Mouse (Mus musculus): ENCODE measurements at regions not wholly inside any gene's neighbourhood (a gene's known extent, or its start where the extent isn't known, plus 50 kb on each side); places are given as distances from the start of the nearest gene placed in this dataset.

- TF ChIP-seq POLR2A (IDR thresholded peaks at IDR 0.05; ENCODE audit: low read depth, low read length): no peak
- no peak for TF ChIP-seq CTCF (IDR thresholded peaks at IDR 0.05; ENCODE audit: extremely low read depth, insufficient read depth, insufficient read length, insufficient replicate concordance)
- WGBS: 62% methylated on average over 9 of the region's 9 CpGs
- no peak for DNase-seq (ENCODE audit: low read depth in 1 of 2, low spot score in 2 of 2)
- Histone ChIP-seq H3K36me3 (ENCODE audit: control insufficient read depth, insufficient read depth, low read length) (no peaks in the 10 kb centered on the region), H3K4me3 (ENCODE audit: extremely low read depth, insufficient read depth, insufficient read length) (no peak overlapping the region), H3K27me3 (ENCODE audit: control insufficient read depth, insufficient read depth, low read length) (no peaks in the 10 kb centered on the region), H3K27ac (ENCODE audit: insufficient read depth, low read length) (no peak overlapping the region), H3K4me1 (ENCODE audit: control insufficient read depth, insufficient read depth, insufficient read length) (no peaks in the 10 kb centered on the region)
Observed at GRCm38 (mm10) chr5:142332744-142333143, 68.6 kb upstream of the Foxk1 start.

GRCm38 (mm10) chr5:142337436-142337835 lies 63.9 kb upstream of the Foxk1 start:
- DNase-seq (ENCODE audit: low read depth in 1 of 2, low spot score in 2 of 2): no peak
- Histone ChIP-seq H3K27ac (ENCODE audit: insufficient read depth, low read length) (no peak overlapping the region), H3K4me3 (ENCODE audit: extremely low read depth, insufficient read depth, insufficient read length) (no peak overlapping the region), H3K4me1 (ENCODE audit: control insufficient read depth, insufficient read depth, insufficient read length) (no peaks in the 10 kb centered on the region), H3K36me3 (ENCODE audit: control insufficient read depth, insufficient read depth, low read length) (no peaks in the 10 kb centered on the region), H3K27me3 (ENCODE audit: control insufficient read depth, insufficient read depth, low read length) (no peaks in the 10 kb centered on the region)
- TF ChIP-seq POLR2A (IDR thresholded peaks at IDR 0.05; ENCODE audit: low read depth, low read length): no peak
- TF ChIP-seq CTCF (IDR thresholded peaks at IDR 0.05; ENCODE audit: extremely low read depth, insufficient read depth, insufficient read length, insufficient replicate concordance): no peak
- 75% methylated on average over 6 of the region's 6 CpGs for WGBS

GRCm38 (mm10) chr5:142338051-142338450 lies 63.2 kb upstream of the Foxk1 start:
- no peak for DNase-seq (ENCODE audit: low read depth in 1 of 2, low spot score in 2 of 2)
- Histone ChIP-seq H3K27me3 (ENCODE audit: control insufficient read depth, insufficient read depth, low read length) (no peaks in the 10 kb centered on the region), H3K4me1 (ENCODE audit: control insufficient read depth, insufficient read depth, insufficient read length) (no peaks in the 10 kb centered on the region), H3K27ac (ENCODE audit: insufficient read depth, low read length) (no peak overlapping the region), H3K36me3 (ENCODE audit: control insufficient read depth, insufficient read depth, low read length) (no peaks in the 10 kb centered on the region), H3K4me3 (ENCODE audit: extremely low read depth, insufficient read depth, insufficient read length) (no peak overlapping the region)
- no peak for TF ChIP-seq CTCF (IDR thresholded peaks at IDR 0.05; ENCODE audit: extremely low read depth, insufficient read depth, insufficient read length, insufficient replicate concordance)
- no peak for TF ChIP-seq POLR2A (IDR thresholded peaks at IDR 0.05; ENCODE audit: low read depth, low read length)
- 76% methylated on average over 11 of the region's 11 CpGs for WGBS

GRCm38 (mm10) chr5:142340205-142341025 lies 60.9 kb upstream of the Foxk1 start:
- H3K4me1 ChIP-seq (ENCODE audit: control insufficient read depth, insufficient read depth, insufficient read length): no peaks in the 10 kb centered on the region
- H3K27ac ChIP-seq (ENCODE audit: insufficient read depth, low read length): no peak overlapping the region
- 84% methylated on average over 14 of the region's 14 CpGs for WGBS
- no peak for TF ChIP-seq POLR2A (IDR thresholded peaks at IDR 0.05; ENCODE audit: low read depth, low read length)
- H3K36me3 ChIP-seq (ENCODE audit: control insufficient read depth, insufficient read depth, low read length): no peaks in the 10 kb centered on the region
- H3K27me3 ChIP-seq (ENCODE audit: control insufficient read depth, insufficient read depth, low read length): no peaks in the 10 kb centered on the region
- no peak overlapping the region for H3K4me3 ChIP-seq (ENCODE audit: extremely low read depth, insufficient read depth, insufficient read length)
- DNase-seq (ENCODE audit: low read depth in 1 of 2, low spot score in 2 of 2): no peak

GRCm38 (mm10) chr5:142341026-142341432 lies 60.3 kb upstream of the Foxk1 start:
- Histone ChIP-seq H3K4me3 (ENCODE audit: extremely low read depth, insufficient read depth, insufficient read length) (no peak overlapping the region), H3K27me3 (ENCODE audit: control insufficient read depth, insufficient read depth, low read length) (no peaks in the 10 kb centered on the region), H3K4me1 (ENCODE audit: control insufficient read depth, insufficient read depth, insufficient read length) (no peaks in the 10 kb centered on the region), H3K27ac (ENCODE audit: insufficient read depth, low read length) (no peak overlapping the region), H3K36me3 (ENCODE audit: control insufficient read depth, insufficient read depth, low read length) (no peaks in the 10 kb centered on the region)
- DNase-seq (ENCODE audit: low read depth in 1 of 2, low spot score in 2 of 2): no peak
- TF ChIP-seq POLR2A (IDR thresholded peaks at IDR 0.05; ENCODE audit: low read depth, low read length): no peak
- no peak for TF ChIP-seq CTCF (IDR thresholded peaks at IDR 0.05; ENCODE audit: extremely low read depth, insufficient read depth, insufficient read length, insufficient replicate concordance)
- WGBS: 72% methylated on average over 3 of the region's 3 CpGs

- TF ChIP-seq POLR2A (IDR thresholded peaks at IDR 0.05; ENCODE audit: low read depth, low read length) (no peak), CTCF (IDR thresholded peaks at IDR 0.05; ENCODE audit: extremely low read depth, insufficient read depth, insufficient read length, insufficient replicate concordance) (no peak)
- WGBS: 59% methylated on average over 1 of the region's 1 CpGs
- H3K4me3 ChIP-seq (ENCODE audit: extremely low read depth, insufficient read depth, insufficient read length): no peak overlapping the region
- no peak overlapping the region for H3K27ac ChIP-seq (ENCODE audit: insufficient read depth, low read length)
- no peaks in the 10 kb centered on the region for H3K27me3 ChIP-seq (ENCODE audit: control insufficient read depth, insufficient read depth, low read length)
- no peaks in the 10 kb centered on the region for H3K4me1 ChIP-seq (ENCODE audit: control insufficient read depth, insufficient read depth, insufficient read length)
- H3K36me3 ChIP-seq (ENCODE audit: control insufficient read depth, insufficient read depth, low read length): no peaks in the 10 kb centered on the region
- no peak for DNase-seq (ENCODE audit: low read depth in 1 of 2, low spot score in 2 of 2)
Observed at GRCm38 (mm10) chr5:142346454-142346853, 54.8 kb upstream of the Foxk1 start.

GRCm38 (mm10) chr5:142350574-142350973 lies 50.7 kb upstream of the Foxk1 start:
- no peak for TF ChIP-seq POLR2A (IDR thresholded peaks at IDR 0.05; ENCODE audit: low read depth, low read length)
- no peak for TF ChIP-seq CTCF (IDR thresholded peaks at IDR 0.05; ENCODE audit: extremely low read depth, insufficient read depth, insufficient read length, insufficient replicate concordance)
- Histone ChIP-seq H3K36me3 (ENCODE audit: control insufficient read depth, insufficient read depth, low read length) (no peaks in the 10 kb centered on the region), H3K27me3 (ENCODE audit: control insufficient read depth, insufficient read depth, low read length) (no peaks in the 10 kb centered on the region), H3K4me1 (ENCODE audit: control insufficient read depth, insufficient read depth, insufficient read length) (no peaks in the 10 kb centered on the region), H3K4me3 (ENCODE audit: extremely low read depth, insufficient read depth, insufficient read length) (no peak overlapping the region), H3K27ac (ENCODE audit: insufficient read depth, low read length) (no peak overlapping the region)
- DNase-seq (ENCODE audit: low read depth in 1 of 2, low spot score in 2 of 2): no peak
- 56% methylated on average over 5 of the region's 5 CpGs for WGBS
